Mouse (Mus musculus): ENCODE data around the gene Sept9. TPM values are rescaled to one million over a fixed set of nuclear protein-coding genes. Genes with fewer than 3 reads are reported as not detected.
A peak's percentile ranks its signal among the peaks of the same experiment; 100 is the strongest.

Sept9 gene
- total RNA-seq, 4 experiments from 2014 or later: 114 to 136 (median 132) TPM

DNA sequence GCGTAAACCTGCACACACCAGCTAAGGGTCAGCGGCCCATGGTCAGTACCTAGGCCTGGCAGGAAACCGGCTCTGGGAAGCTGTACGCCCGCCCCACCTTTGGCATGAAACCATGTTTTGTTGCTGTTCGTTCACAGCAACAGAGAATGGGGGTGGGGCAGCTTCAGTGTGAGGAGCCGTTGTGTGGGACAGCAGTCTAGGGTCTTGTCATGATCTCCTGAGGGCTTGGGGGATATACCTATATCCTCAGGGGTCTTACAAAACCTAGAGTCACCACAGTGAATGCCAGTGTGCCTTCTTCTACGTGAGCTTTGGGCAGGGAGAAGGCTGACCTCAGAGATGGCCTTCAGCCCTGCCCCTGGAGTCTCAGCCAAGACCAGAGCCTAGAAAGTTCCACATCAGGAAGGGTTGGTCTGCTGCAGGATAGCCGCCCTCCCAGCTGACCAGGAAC lies 47.5 kb downstream of the Sept9 start:
- DNase-seq: no peak

DNA sequence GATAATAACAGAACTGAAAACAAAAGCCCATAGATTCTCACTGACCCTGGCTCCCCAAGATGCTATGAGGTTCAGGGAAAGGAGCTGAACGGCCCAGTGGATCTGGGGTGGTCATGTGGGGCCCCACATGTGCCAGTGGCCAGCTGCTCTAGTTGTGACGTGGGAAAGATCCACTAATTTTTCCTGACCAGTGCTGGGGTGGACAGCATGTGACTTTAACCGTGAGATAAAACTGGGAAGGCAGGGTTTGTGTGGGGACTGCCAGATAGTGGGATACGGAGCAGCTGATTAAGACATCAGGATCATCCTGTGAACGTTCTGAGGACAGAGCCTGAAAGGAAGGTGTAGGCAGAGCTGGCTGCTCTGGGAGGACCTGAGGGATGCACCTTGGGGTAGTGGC lies 48.1 kb downstream of the Sept9 start:
- DNase-seq: no peak

DNA sequence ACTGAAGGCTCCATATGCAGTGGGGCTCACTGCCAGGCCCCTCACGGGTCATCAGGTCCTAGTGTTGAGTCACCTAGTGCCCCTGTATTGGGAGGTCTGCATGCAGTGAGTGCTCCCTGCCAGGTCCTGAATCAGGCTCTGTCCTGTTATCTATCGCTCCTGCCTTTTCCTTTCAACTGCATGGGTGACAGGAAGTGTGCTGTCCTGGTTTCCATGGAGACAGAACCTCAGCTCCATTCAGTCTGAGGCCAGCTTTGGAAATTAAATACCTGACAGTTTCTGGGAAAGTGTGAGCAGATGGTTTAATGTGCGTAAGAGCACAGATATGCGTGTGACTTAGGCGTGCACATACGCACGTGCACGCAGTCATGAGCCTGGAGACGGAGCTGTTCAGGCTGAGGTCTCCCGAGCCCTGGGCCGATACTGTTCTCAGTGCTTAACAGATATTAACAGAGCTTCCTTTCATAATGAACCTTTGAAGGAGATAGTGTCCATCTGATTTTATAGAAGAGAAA lies 49.3 kb downstream of the Sept9 start:
- no peak for DNase-seq

DNA sequence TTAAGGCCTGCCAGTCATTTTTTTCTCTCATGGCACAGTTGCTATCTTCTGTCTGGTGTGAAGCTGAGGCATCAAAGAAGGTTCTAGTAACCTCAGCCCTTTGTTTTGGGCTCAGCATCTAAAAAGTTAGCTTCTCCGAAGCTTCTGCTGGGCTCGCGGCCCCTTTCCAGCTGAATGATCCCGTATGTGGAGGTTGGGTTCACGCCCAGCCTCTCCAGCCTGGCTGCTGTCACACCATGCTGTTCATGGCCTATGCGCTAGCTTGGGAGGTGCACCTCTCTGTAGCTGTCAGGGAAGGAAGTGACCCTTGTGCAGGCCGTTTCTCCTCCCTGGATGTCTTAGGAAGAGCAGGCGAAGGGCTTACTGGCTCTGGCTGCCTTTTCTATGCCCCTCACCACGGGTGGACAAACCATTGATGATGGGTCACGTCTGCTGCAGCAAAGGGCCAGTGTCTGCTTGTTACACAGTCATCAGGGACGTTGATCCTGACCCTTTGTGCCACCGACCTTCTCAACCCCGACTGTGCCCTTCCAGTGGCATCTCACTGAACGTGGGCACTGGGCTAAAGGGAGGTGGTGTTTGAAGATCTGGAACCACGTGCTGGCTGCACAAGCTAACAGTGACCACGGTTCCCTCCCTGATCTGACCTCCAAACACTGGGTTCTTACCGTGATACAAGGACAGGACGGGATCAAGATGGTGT lies 50.0 kb downstream of the Sept9 start:
- no peak for DNase-seq

DNA sequence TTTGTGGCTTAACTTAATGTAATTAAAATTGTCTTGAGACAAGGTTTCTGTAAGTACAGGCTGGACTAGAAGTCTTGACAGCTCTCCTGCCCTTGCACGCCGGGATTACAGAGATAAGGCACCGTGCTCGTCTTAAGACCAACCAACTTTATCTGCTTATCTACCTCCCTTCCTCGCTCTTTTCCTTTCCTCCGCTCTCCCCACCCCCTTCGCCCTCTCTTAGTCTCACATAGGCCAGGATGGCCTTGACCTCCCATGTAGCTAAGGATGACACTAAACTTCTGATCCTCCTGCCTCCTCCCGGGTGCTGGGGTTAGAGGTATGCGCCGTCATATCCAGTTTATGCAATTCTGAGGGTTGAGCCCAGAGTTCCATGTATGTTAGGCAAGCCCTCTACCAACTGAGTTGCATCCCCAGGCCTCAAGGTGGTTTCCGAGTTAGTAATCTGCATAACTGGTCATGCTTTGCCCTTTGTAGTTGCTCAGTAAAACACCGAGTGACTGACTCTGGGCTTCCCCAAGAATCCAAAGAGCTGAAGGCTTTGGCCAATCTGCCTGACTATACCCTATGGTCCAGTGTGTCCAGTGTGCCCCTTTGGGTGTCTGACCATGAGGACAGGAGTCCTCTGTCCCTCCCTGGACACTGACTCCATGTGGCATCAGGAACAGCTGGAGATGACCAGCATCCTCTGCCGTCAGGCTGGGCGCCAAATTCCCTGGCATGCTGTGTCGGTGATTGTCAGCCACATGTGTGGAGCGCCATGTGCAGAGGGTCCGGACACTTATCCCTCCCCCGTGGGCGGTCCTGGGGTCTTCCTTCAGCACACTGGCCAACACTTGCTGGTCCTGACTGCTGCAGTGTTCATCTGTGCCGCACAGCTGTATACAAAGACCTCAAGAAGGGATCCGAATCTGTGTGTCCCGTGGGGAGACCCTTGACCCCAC lies 50.8 kb downstream of the Sept9 start:
- no peak for DNase-seq

DNA sequence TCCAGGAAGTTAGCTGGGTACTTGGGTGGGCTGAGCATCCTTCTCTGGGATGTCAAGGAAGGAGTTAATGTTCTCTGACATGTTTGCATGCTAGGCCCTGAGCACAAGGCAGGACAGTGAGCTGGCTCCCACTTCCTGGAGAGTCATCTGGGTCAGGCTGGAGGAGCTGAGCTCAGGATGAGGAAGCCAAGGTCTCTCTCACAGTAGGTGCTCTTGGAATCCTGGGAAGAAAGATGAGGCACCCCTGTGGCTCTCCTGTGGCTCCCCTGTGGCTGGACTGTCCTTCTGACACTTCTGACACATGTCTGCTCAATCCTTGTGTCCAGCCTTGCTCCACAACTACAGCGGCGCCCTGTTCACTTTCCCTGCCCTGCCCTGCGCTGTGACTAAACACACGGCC lies 52.3 kb downstream of the Sept9 start:
- no peak for DNase-seq

DNA sequence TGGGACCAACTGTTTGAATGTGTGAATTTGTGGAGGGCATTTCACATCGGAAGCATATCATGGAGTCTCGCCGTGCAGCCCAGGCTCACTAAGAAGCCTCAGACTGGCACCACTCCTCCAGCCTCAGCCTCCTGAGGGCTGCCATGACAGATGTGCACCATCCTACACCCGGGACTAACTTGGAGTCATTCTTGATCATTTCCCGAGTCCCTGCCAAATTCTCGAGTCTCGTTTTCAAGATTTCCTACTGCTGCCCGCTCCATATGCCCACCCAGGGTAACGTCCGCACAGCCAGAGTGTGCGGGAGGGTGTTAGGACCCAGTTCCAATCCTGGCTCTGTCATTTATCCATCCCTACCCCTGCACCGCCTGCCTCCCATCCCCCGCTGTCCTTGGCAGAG lies 53.4 kb downstream of the Sept9 start:
- no peak for DNase-seq

DNA sequence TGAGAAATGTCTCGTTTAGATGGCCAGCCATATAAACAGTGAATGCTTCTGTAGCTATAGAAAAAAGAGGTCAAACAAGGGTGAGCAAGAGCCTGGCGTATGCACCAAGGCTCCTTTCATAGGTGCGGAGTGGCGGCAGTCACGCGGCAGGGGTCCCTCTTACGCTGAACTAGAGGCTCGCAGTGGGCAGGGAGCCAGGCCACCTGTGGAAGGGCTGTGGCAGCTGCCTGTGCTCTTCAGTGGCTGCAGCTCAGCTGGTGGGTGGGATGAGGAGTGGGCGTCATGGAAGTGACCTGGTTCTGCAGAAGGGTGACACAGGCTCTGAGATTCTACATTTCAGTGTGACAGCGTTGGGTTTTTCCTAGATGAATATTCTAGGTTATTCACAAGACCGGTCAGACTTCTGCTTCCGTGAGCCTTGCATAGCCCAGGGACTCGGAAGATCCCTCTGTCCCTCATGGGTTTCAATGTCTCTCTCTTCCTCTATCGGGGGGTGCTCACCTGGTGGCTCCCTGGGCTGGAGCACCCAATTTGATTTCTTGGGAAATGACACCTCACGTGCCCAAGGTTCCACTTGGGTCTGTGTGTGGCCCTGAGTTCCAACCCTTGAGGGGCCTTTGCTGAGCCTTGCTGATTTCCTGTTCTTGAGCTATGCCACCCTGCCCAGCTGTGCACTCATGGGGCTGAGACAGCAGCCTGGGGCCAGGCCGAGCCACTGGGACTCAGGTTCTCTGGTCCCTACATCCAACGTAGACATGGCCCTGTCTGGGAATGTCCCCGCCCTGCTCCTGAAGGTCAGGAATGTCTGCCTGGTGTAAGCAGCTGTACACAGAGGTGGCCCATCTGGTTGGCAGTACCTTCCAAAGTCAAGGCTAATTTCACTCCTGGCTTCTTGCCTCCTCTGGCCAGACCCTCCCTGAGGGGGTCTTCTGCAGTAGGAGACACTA lies 55.0 kb downstream of the Sept9 start:
- DNase-seq: no peak

DNA sequence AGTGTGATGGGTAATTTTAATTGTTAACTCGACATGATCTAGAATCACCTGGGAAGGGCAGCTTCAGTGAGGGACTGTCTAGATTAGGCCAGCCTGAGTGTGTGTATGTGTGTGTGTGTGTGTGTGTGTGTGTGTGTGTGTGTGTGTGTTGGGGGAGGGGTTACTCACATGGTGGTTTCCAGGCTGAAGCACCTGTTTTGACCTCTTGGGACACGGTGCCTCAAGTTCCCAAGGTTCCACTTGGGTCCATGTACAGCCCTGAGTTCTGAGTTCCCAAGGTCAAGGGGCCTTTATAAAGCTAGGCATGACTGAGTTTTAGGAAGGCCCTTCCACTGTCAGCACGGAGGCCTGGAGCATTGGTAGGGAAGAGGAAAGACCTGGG lies 55.6 kb downstream of the Sept9 start:
- DNase-seq: no peak

DNA sequence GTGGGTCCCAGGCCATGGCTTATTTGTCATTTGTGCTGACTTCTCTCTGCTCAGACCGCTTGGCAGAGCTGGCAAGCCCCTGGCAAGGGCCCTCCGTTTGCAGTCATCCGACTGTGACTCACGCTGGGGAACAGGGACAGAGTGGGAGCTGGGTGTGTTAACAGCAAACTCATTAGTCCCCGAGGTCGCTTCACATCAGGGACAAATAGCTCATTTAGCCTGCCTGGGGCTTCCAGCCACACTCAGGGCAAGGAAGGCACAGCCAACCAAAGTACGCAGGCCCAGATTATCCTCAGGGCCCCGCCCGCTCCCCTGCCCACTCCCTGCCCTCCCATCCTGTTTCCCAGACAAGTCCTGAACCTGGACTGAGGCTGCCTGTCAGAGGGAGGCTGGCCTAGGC lies 56.6 kb downstream of the Sept9 start:
- DNase-seq: peak; percentile 89

DNA sequence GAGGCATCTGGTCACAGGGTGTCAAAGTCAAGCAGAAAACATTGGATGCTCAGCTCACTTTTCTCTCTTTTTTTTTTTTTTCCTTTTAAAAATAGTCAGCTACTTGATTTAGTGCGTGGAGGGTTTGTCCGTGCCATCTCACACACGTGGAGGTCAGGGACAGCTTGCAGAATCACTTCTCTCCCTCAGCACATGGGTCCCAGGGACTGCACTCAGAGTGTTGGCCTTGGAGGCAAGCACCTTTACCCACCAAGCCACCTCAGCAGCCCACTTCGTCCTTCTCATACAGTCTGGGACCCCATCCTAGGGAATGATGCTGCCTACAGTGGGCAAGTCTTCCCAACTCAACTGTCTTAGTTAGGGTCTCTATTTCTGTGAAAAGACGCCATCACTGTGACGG lies 57.4 kb downstream of the Sept9 start:
- no peak for DNase-seq

DNA sequence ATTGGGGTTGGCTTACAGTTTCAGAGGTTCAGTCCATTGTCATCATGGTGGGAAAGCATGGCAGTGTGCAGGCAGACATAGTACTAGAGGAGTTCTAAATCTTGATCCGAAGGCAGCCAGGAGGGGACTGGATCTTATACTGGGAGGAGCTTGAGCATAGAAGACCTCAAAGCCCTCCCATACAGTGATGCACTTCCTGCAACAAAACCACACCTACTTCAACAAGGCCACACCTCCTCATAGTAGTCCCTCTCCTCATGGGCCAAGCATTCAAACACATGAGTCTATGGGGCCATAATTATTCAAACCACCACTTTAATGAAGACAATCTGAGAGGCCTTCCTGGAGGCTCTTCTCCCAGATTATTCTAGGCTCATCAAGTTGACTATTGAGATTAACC lies 57.8 kb downstream of the Sept9 start:
- DNase-seq: no peak

DNA sequence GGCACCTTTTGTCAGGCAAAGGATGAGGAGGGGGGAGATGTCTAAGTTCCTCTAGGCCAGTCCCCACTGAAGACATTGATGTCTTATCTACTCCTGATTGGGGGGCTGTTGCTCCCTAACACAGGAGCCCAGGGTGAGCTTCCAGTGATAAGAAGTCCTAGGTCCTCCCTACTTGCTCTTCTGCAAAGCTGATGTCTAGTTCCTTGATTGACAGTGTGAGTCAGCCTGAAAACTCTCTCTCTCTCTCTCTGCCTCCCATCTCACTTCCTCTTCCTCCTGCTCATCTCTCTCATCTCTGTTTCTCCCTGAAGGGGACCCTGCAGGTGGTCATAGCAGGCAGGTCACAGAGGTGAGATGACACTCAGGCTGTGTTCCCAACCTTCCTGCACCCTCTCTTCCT lies 58.4 kb downstream of the Sept9 start:
- no peak for DNase-seq

DNA sequence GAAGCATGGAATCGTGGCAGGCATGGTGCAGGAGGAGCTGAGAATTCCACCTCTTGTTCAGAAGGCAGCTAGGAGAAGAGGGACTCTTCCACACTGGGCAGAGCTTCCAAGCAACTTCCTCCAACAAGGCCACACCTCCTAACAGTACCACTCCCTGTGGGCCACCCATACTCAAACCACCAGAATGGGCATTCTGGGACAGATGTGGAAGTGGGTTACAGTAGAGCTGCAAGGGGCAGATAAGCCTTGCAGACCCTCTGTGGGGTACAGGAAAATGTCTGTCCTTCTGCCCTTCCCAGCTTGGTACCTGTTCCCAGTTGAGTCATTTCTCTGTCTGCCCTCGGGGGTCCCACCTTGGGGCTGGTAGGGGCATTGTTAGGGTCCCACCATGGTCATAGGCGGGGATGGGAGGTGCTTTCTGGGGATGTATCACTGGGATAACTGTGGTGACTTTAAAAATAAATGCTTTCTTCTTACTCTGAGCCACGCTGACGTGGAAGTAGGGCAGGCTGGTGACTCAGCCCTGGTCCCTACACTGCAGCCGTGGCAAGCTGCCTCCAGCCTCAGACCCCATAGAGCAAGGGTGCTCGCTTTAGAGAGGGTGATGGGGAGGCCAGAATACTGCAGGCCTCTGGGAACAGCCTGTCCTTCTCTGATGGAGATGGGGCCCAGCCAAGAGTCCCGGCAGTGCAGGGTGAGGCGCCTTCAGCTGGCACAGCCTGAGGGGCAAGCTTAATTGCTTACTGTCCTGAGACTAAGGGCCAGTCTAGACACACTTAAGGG lies 59.9 kb downstream of the Sept9 start:
- peak; percentile 66 for DNase-seq

DNA sequence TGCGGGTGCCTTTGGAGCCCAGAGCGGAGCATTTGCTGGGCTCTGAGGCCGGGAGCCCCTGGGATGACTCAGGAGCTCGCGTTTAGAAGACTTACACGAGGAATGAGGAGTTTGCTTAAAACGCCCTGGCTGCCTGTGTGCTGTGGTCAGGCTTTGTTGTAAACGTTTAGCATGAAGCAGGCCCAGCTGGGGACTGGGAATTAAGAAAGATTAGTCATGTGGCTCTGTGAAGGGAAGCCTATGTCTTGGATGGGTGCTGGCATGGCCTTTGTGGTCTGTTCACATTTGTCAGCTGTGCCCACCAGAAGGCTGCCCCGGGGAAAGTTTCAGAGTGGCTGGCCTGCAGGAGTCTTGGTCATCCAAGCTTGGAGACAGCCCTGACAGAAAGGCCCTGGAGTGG lies 61.2 kb downstream of the Sept9 start:
- DNase-seq: no peak

DNA sequence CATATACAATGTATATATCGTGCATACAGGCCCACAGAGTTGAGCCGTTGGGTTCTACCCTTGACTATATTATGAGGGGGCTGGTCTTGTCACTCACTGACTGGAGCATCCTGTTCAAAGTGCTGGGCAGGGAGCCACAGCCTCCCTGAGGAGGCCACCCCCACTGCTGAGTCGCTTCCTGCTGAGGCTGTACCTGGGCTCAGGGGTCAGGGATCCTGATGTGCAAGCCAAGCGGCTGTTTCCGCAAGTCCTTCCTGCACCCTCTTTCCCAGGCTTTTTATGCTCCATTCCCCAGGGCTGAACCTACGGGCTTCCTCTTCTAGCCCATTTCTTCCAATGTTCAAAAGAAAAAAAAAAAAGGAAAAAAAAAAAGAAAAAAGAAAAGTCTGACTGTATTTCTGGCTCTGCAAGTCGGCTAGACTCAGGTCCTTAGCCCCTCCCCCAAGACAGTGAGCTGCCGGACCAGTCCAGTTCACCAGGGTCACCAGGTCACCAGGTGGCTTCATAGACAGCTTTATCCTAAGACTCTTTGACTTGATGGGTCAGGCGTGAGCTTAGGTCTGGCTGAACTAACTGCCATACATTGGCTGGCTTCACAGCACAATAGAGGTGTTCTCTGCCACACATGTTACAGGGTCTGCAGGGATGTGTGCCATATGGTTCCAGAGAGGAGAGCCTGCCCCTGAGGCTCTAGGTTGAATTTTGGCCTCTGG lies 63.8 kb downstream of the Sept9 start:
- DNase-seq: no peak

DNA sequence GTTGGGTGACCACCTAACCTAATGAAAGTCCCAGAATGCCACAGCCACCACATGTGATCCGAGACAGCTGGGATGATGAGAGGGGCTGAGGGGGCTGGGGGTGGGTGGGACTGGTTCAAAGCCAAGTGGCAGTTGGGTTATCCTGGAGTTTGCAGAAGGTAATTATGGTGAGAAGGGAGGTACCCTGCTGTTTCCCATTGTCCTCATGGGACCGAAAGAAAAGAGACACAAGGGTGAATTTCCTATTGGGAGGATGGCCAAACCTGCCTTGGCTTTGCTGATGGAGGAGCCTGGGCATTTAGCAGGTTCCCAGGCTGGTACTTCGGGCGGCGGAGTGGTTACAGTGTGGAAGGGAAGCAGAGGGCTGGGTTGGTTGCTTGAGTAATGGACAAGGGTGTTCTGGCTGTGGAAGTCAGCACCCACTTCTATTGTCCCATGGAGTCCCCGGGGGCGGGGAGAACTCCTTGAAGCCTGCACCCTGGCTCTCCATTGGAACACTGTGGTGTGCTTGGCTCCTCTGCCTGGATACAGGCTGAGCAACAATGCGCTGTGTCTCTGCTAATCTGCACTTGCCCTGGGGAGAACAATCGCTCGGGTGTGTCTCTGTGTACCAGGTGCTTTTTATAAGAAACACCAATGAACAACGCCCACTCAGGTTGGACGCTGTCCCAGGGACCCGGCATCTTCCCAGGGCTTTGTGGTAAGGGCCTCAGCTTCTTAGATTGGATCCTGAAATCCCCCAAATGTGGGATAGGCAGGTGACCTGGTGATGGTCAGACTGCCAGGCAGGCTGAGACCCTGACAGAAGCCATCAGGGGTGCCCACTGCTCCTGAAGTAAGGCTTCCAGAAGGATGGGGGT lies 64.9 kb downstream of the Sept9 start:
- no peak for DNase-seq

DNA sequence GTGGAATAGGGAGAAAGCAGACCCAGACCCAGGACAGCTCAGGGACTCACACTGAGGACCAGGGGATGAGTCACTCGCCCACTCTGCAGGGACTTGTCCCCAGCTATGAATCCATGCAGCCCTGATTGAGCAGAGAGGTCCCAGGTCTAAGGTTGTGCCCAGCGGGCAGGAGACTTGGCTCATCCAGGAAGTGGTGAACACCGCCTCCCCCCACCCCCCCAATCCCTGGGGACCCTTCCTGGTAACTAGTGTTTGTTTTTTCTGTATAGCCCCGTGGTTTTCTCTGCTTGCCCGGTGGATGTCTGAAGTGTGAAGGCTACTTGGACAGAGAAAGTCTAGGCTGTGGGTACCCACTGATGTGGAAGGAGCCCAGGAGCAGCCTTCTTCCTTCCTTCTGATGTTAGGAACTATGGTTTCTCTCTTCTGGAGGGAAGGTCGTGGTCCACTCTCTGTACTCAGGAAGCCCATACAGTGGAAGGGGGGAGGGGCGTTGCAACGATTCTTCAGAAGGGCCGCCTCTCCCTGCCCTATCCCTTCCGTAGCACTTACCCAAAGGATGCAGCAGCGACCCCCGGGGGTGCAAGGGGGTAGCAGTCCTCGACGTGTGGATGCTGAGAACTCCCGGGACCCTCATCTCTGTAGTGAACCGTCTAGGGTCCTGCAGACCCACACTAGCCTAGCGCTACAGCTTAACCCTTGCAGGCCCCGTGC lies 66.0 kb downstream of the Sept9 start:
- no peak for DNase-seq

Data from adrenal gland, adult 8-10 months (tissue).